Mouse (Mus musculus) effector memory CD4-positive, alpha-beta T cell, adult 7 months (primary cell): ENCODE data around the gene Bex6. TPM values are rescaled to one million over a fixed set of nuclear protein-coding genes. Genes with fewer than 3 reads are reported as not detected.

Source experiments
- polyA plus RNA-seq: library from polyadenylated mRNA; unstranded; fragments of 100-300 nt; shearing (Covaris generic); gene quantifications from one replicate; pipeline ENCODE4 v1.2.1, GENCODE M21; 2017

Gene Bex6
- not detected for polyA plus RNA-seq

DNA sequence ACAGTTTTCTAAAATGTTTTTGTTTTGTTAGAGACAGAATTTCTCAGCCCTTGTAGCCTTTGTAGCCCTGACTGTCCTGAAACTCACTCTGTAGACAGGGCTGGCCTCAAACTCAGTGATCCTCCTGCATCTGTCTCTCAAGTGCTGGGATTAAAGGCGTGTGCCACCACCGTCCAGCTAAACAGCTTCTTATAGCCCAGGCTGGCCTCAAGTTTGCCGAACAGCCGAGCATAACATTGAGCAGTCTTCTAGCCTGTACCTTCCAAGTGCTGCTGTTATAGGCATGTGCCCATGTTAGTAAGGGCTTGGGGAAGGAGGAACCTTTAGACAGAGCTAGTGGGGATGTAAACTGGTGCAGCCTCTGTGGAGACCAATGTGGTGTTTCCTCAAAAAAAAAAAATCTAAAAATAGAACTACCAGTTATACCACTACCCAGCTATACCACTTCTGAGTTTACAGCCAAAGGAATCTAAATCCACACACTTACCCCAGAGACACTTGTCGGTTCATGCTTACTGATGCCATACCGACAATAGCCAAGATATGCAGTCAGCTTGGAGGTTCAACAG is at the start of gene Bex6:
TSS of gene Bex6 (plus strand) at position 491 of the 569 bp plus-strand sequence.

GRCm38 (mm10) chr16:32165281-32165821 is 14.3 kb upstream of the Bex6 start, which contains the start of gene Nrros:
Nrros (minus strand) TSS chr16:32165594.

Other genes starting within 250 kb of the Bex6 start
- not detected for gene Pigz, start 246.0 kb upstream of the Bex6 start, polyA plus RNA-seq
- gene 0610012G03Rik, start 231.3 kb upstream of the Bex6 start, polyA plus RNA-seq: 16.4 TPM
- 16.5 TPM for gene Ncbp2, start 231.3 kb upstream of the Bex6 start, polyA plus RNA-seq
- 18.0 TPM for gene Senp5, start 176.5 kb upstream of the Bex6 start, polyA plus RNA-seq
- 116 TPM for gene Pak2, start 100.5 kb upstream of the Bex6 start, polyA plus RNA-seq
- gene Pigx, start 80.1 kb upstream of the Bex6 start, polyA plus RNA-seq: 72.8 TPM
- 7.4 TPM for gene Cep19, start 80.0 kb upstream of the Bex6 start, polyA plus RNA-seq
- gene Nrros, start 14.2 kb upstream of the Bex6 start, polyA plus RNA-seq: 46.6 TPM
- 14.2 TPM for gene Fbxo45, start 67.3 kb downstream of the Bex6 start, polyA plus RNA-seq
- 11.0 TPM for gene Wdr53, start 67.4 kb downstream of the Bex6 start, polyA plus RNA-seq
- 0.27 TPM for gene Smco1, start 91.6 kb downstream of the Bex6 start, polyA plus RNA-seq
- gene Rnf168, start 97.6 kb downstream of the Bex6 start, polyA plus RNA-seq: 20.4 TPM
- gene Ubxn7, start 152.4 kb downstream of the Bex6 start, polyA plus RNA-seq: 40.4 TPM
- gene Tm4sf19, start 220.7 kb downstream of the Bex6 start, polyA plus RNA-seq: not detected
- gene Tctex1d2, start 239.9 kb downstream of the Bex6 start, polyA plus RNA-seq: 3.0 TPM